Mouse (Mus musculus) cerebellum, adult 11-12 months (tissue): ENCODE measurements at regions not wholly inside any gene's neighbourhood (a gene's known extent, or its start where the extent isn't known, plus 50 kb on each side); places are given as distances from the start of the nearest gene placed in this dataset.
A peak's percentile ranks its signal among the peaks of the same experiment; 100 is the strongest.

Experiments used
- DNase-seq: peaks from one replicate; pipeline ENCODE4 v3.0.0; 2022

DNA sequence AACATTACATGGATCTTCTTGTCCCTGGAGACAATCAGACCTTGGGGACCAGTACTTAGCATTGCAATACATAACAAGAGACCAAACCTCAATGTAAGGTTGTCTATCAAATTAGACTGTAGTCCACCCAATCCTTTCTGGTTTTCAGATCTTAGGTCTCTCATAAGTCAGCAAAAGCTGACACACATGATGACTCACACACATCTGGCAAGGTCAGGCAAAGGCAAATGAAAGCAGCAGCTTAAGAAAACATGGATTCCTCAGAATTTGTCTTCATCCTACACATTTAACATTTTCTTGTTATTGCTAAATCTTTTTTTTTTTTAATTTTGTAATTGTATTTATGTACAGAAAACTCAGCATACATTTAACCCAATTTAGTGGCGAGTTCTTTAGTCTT is 52.0 kb downstream of the Gm11983 start:
- DNase-seq, result no peak

- DNase-seq, result no peak
These were observed 54.6 kb downstream of the Gm11983 start for GRCm38 (mm10) chr11:6782826-6783225.

DNA sequence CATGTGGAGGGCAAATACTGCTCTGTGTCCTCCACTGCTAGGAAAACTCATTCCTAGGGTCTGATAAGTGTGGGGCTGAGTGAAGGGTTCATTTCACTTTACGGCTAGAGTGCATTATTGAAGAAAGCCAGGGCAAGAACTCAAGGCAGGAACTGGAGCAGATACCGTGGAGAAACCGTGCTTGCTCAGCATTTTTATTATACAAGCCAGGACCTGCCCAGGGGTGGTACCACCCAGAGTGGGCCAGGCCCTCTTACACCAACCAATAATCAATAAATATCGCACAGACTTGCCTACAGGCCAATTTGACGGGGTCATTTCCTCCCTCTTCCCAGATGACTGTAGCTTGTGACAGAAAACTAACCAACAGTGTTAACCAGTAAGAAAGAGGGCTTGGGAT is 57.7 kb downstream of the Gm11983 start:
- DNase-seq, result no peak

DNA sequence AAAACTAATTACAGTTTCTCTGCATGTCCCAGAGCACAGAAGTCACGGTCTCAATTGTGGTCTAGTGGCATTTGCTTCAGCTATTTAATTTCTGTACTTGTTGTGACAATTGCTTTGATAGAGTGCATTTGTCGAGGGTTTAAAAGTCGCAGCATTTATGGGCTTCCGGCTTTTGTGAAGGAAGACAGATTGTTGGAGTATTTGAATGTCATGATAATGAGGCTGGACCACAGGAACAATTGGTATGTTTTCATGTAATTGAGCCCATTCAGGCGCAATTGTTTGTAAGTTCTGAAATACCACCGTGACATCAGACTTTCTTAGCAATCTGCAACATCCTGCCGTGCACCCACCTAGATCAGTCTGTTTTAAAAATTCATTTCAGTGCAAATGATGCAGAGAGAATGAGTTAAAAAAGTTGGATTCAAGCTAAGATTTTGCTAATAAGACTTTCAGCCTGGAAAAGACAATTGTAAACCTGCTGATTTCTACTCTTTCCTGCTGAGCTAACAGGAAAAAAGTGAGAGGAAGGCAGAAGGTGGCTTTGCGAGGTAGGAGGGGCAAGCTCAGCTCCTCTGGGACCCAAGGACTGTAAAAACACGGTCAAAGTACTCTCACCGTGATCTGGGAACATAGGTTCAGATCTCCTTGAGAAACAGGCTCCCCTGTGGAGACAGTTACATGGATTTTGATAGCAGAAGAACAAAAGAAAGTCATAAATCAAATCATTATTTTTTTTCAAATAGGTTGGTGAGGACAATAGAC is 58.7 kb downstream of the Gm11983 start:
- DNase-seq, result no peak

DNA sequence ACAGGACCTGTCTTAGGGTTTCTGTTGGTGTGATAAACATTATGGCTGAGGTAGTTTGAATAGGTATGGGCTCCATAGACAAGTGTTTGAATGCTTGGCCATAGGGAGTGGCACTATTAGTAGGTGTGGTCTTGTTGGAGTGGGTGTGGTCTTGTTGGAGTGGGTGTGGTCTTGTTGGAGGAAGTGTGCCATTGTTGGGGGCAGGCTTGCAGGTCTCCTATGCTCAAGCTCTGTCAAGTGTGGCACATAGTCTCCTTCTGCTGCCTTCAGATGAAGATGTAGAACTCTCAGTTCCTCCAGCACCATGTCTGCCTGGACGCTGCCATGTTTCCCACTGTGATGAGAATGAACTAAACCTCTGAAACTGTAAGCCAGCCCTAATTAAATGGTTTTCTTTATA is 59.9 kb downstream of the Gm11983 start:
- no peak for DNase-seq

DNA sequence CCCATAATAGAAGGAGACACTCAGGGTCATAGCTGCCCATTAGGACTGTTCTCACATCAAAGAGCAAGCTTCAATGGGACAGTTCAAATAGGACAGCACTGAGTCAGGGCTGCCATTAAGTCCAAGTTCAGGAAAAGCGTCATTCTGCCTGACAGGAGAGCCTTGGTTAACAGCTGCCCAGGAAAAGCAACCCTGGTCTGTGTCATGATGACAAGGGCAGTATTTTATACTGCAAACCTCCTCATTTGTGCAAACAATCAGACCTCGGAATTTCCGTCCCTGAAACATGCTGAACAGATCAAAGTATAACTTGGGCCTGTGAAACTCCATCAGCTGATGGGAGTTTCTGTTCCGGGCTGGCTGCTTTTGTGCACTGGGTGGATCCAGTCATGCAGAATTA is 62.8 kb downstream of the Gm11983 start:
- DNase-seq, result no peak

- no peak for DNase-seq
These were observed 63.5 kb downstream of the Gm11983 start for GRCm38 (mm10) chr11:6773951-6774350.

DNA sequence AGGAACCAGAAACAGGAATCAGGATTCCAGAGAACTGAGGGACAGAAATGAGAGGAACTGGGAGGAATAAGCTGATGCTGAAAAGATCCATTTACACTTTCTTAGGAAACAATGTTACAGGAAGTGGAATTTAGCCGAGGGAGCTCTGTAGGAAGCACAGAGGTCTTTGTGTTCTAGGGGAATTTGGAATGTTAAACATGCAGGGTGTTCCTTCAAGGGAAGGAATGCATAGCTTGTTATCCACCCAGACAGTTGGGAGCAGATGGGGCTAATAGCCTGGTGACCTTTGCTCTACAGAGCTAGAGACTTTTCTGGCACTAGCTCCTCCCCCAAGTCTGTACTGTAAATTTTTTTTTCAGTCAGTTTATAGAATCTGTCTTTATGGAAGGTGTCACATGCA is 64.1 kb downstream of the Gm11983 start:
- DNase-seq, result no peak

DNA sequence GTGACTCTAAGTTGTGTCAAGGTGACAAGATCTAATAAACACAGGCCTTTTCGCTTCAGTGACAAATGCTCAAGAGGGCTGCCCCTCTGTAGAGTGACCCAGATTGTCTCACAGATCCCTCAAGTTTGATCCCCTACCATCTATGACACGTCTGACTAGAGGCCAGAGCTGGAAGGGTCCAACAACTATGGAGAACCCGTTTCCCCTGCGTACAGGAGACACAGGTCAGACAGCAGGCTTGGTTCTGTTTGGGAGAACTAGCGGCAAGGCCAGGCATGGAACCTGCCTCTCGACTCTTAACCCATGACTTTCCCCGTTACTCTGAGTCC is 68.1 kb downstream of the Gm11983 start:
- DNase-seq, result no peak

DNA sequence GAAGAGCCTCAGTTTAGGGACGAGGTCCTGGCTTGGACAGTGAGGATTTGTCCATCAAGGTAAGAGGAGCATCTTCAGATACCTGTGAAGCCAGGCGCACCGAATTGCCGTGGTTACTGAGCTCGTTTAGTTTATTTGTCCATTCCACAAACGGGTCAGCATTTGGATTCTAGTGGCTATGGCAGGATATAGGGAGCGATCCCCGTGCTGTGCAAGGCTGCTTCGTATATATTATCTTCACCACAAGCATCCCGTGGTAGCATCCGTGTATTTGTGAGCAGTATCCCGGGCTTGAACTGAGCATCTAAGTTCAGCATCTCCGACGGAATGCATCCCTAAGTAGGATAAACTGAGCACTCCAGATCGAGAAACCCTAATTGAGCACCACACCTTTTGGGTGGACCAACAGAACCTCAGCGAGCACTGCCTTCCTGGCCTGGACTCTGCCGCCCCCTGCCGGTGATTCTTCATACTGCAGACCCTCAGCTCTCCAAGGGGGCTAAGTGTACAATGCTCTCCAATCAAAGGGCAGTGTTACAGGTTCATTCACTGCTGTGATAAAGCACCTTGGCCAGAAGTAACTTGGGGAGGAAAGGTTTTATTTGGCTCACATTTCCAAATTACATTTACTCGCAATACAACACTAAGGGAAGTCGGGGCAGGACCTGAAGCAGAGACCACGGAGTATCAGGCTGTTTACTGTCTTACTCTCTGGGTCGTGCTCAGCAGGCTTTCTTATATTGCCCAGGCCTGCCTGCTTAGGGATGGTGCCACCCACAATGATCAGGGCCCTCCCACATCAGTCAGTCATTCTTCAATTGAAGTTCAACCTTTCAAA is 68.6 kb downstream of the Gm11983 start:
- DNase-seq, result peak; percentile 71

- DNase-seq, result no peak
These were observed 70.7 kb downstream of the Gm11983 start for GRCm38 (mm10) chr11:6766725-6767124.

DNA sequence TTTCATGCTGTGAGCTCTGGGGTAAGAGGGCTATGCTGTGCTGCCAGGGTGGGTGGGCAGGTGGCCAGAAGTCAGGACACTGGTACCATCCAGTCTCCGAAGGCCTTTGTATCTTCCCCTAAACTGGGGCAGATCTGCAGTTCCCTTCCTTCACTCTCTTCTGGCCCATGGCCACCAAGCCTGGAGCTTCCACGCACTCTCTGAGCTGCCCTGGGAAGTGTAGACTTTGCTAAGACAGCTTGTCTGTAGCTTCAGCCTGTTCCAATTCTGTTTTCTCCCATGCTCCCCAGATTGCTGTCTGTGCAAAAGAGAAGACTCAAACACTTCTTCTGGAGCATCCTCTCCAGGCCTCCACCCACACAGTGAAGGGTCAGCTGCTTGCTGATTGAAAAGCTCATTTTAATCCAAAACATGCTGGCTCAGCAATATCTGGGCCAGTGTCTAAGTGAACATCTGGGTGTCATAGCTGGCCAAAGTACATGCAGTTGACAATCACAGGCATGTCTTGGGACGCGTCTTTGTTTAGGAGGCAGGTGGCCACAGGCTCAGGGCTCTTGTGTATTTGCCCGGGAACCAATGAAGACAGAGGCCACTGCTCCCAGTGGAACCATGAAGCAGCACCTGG is 72.0 kb downstream of the Gm11983 start:
- DNase-seq, result no peak

- DNase-seq, result no peak
These were observed 73.3 kb downstream of the Gm11983 start for GRCm38 (mm10) chr11:6764186-6764585.

DNA sequence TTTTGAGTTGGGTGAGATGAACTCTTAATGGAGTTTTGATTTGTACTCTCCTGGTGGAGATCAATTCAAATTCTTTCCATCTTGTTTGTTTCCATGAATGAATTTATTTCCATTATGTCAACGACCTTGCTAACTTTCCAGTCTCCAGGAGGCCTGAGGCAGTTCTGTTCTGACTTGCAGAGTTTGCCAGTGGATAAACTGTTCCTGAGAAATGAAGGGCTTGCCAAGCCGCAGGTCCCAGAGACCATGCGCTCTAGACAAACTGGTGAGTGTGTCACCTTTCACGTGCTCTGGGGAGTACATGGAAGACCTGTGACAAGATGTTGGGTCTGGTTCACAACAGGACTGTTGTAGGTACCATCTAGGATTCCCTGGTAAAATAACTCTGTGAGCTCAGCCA is 74.5 kb downstream of the Gm11983 start:
- DNase-seq, result no peak

DNA sequence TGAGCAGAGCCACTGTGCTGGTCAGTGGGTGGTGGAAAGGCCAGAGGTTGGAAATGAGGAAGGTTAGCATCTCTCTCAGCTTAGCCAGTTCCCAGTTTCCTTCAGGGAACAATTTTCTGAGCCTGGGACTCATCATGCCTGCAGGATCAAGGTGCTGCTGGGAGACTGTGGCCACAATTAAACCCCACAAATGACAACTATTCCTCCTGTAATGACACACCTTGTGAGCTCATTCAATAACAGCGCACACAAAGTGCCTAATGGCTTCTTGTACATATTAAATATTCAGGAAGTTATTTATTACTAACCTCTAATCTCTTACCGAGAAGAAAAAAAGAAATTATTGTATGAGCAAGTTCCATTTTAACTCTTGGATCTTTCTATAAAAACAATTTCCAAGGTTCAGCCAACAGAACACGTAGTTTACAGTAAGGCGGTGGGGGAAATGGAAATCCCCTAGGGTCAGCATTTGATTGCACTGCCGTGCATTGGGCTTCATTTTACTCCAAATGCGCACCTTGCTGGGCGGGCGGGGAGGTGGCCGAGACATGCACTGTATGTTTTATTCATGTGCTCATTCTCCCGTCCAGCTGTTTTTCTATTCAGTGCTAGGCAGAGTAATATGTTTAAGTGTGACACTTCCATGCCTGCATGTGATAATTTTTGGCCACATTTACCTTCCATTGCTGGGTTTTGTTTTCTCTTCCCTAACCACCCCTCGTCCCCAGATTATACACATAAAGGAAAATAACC is 75.4 kb downstream of the Gm11983 start:
- no peak for DNase-seq

GRCm38 (mm10) chr11:6759578-6759977 is 77.9 kb downstream of the Gm11983 start:
- DNase-seq, result no peak

GRCm38 (mm10) chr11:6739439-6739838 is 81.1 kb downstream of the Ramp3 start:
- DNase-seq, result no peak

DNA sequence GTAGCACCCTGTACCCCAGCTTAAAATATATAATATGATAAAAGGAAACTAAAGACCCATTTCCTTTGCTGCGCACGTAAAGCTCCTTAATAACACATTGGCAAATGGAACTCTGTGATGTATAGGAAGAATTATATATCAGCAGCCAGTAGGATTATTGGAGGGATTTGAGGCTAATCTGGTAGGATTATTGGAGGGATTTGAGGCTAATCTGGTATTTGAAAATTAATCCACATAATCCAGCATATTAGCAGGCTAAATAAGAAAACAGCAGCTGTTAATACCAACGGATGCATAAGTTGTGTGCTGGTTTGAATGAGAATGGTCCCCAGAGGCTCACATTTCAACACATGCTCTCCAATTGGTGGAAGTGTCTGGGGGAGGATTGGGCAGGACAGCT is 80.3 kb downstream of the Ramp3 start:
- no peak for DNase-seq

DNA sequence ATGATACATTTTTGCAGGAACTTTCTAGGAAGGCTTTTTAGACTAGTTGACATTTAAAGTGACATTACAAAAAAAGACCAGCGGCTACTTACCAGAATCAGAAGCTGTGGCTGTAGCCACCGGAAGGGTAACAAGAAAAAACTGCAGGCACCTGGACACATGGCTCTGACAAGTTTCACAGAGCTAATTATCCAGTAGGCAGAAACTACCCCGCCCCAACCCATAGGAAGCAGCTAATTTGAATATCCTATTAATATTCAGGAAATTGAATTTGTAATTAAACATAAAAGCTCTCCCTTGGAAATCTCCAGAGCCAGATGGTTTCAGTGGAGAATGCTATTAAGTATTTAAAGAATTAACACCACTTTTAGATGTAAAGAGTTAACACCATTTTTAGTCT is 79.8 kb downstream of the Ramp3 start:
- DNase-seq, result no peak

DNA sequence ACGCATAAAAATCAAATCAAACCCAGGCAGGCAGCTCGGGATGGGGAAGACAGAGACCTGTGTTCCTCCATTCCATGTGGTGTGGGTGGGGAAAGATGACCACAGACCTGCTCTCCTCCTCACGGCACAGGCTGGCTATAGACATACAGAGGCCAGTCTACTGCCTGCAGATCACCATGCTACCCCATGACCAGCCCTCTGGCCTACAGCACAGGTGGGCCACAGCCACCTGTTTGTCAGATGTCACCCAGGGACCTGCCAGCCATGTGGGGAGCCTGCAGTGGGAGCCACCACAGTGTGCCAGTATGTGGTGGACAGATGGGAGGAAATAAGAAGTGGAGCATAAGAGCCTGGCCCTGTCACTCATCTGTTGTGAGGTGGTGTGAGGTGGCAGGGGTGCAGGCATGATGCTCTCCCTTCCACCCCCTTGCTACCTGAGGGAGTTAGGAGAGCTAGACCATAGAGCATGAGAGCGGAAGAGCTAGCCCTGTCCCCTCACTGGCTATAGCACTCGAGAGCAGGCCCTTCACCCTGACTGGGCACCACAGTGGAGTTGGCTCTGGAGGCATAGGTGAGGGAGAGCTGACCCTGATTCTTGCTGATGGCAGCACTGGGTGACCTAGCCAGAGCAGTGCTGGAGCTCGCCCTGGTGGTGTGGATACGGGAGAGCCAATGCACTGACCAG is 76.6 kb downstream of the Ramp3 start:
- DNase-seq, result peak; percentile 63

- no peak for DNase-seq
These were observed 73.2 kb downstream of the Ramp3 start for GRCm38 (mm10) chr11:6731505-6731904.
